Mouse (Mus musculus) stomach, embryonic 16.5 days (tissue): Measurements from ENCODE around the gene Cyp26a1. TPM values are rescaled to one million over a fixed set of nuclear protein-coding genes. Genes with fewer than 3 reads are reported as not detected.
A peak's percentile ranks its signal among the peaks of the same experiment; 100 is the strongest.

Experiments
- ATAC-seq: fragments of 200-750 bp; cut with Nextera tagmentation; 2 replicates; pipeline ENCODE4 v1.8.0; 2017; ENCODE audit warnings: moderate number of reproducible peaks, moderate TSS enrichment; ENCODE audit not compliant: insufficient read depth, low FRiP score
- H3K27ac ChIP-seq: fragments of 300-500 bp; sonication (generic); 2 replicates; pipeline ENCODE4 v1.5.1; 2014; ENCODE audit warnings: low read length
- H3K27me3 ChIP-seq: fragments of 300-500 bp; sonication (generic); 2 replicates; pipeline ENCODE4 v1.6.1; 2014; ENCODE audit warnings: low read length, control low read depth, mixed read lengths; ENCODE audit not compliant: control insufficient read depth, insufficient read depth
- H3K36me3 ChIP-seq: fragments of 300-500 bp; sonication (generic); 2 replicates; pipeline ENCODE4 v1.6.1; 2014; ENCODE audit warnings: low read length; ENCODE audit not compliant: control insufficient read depth, insufficient read depth
- H3K4me1 ChIP-seq: fragments of 300-500 bp; sonication (generic); 2 replicates; pipeline ENCODE4 v1.6.1; 2014; ENCODE audit warnings: low read length, control low read depth, mixed read lengths; ENCODE audit not compliant: control insufficient read depth, insufficient read depth
- H3K4me2 ChIP-seq: fragments of 300-500 bp; sonication (generic); 2 replicates; pipeline ENCODE4 v1.6.1; 2014; ENCODE audit warnings: low read depth, low read length, mixed read lengths
- H3K4me3 ChIP-seq: fragments of 300-500 bp; sonication (generic); replicated peaks from 2 replicates; pipeline ENCODE4 v1.5.1; 2014; ENCODE audit warnings: mild to moderate bottlenecking, low read length
- H3K9ac ChIP-seq: fragments of 300-500 bp; sonication (generic); 2 replicates; pipeline ENCODE4 v1.6.1; 2014; ENCODE audit warnings: low read length
- H3K9me3 ChIP-seq: fragments of 300-500 bp; sonication (generic); replicated peaks from 2 replicates; pipeline ENCODE4 v1.6.1; 2016; ENCODE audit warnings: low read length, control low read depth; ENCODE audit not compliant: control insufficient read depth
- WGBS: fragments of 180-500 bp; shearing (Covaris S2); extraction: QIAGEN DNeasy Blood & Tissue Kit; methylation state at CpG from one replicate; pipeline ENCODE4 v1.1.7; 2014; 5-methylcytosine and 5-hydroxymethylcytosine counted together
- polyA plus RNA-seq: library from polyadenylated mRNA; unstranded; fragments of >200 nt; fragmentation: Nextera tagmentation; extraction: Ambion mirVana; gene quantifications from 2 replicates; pipeline ENCODE4 v1.2.1, GENCODE M21; 2015

Gene Cyp26a1
- polyA plus RNA-seq, 1 experiment from 2014 or later: 5.7 TPM

GRCm38 (mm10) chr19:37673393-37673792 is 24.2 kb upstream of the Cyp26a1 start:
- ATAC-seq: no peak
- WGBS: 41% methylated on average over 12 of the region's 12 CpGs
- Histone ChIP-seq H3K4me1 (no peaks in the 10 kb centered on the region), H3K9me3 (no peaks in the 10 kb centered on the region), H3K4me2 (no peak overlapping the region), H3K27me3 (no peaks in the 10 kb centered on the region), H3K4me3 (no peak overlapping the region), H3K27ac (no peak overlapping the region), H3K9ac (no peak overlapping the region), H3K36me3 (no peaks in the 10 kb centered on the region)

- Histone ChIP-seq H3K27me3 (peaks cover 66% of the 10 kb centered on the region), H3K4me3 (no peak within 1 kb of the TSS), H3K27ac (no peak within 1 kb of the TSS), H3K4me2 (no peak within 1 kb of the TSS), H3K36me3 (no peaks in the 10 kb centered on the region), H3K9ac (no peak within 1 kb of the TSS), H3K4me1 (no peaks in the 10 kb centered on the region), H3K9me3 (no peaks in the 10 kb centered on the region)
- no peak for ATAC-seq
- 29% methylated on average over 6 of the region's 6 CpGs for WGBS
These were observed 12.3 kb upstream of the Cyp26a1 start, which contains the start of gene Cyp26c1 for GRCm38 (mm10) chr19:37685281-37685680. Cyp26c1 (plus strand) TSS chr19:37685581.

GRCm38 (mm10) chr19:37686347-37686746 is 11.3 kb upstream of the Cyp26a1 start:
- Histone ChIP-seq H3K27ac (no peak overlapping the region), H3K9me3 (no peaks in the 10 kb centered on the region), H3K4me1 (no peaks in the 10 kb centered on the region), H3K9ac (no peak overlapping the region), H3K27me3 (peaks cover 77% of the 10 kb centered on the region), H3K4me3 (no peak overlapping the region), H3K36me3 (no peaks in the 10 kb centered on the region), H3K4me2 (0 out of 2 replicates have a peak overlapping the region, but pooled peaks have one; percentile 21)
- ATAC-seq: no peak
- 14% methylated on average over 23 of the region's 23 CpGs for WGBS

- Histone ChIP-seq H3K9ac (no peak overlapping the region), H3K36me3 (no peaks in the 10 kb centered on the region), H3K4me1 (no peaks in the 10 kb centered on the region), H3K9me3 (no peaks in the 10 kb centered on the region), H3K4me3 (no peak overlapping the region), H3K27me3 (peaks cover 85% of the 10 kb centered on the region), H3K27ac (no peak overlapping the region), H3K4me2 (peak overlapping the region; percentile 21; the same call in 1 of the 2 replicates)
- WGBS: 10% methylated on average over 62 of the region's 62 CpGs
- ATAC-seq: 0 out of 2 replicates have a peak, but pooled peaks have one; percentile 25
These were observed 10.4 kb upstream of the Cyp26a1 start for GRCm38 (mm10) chr19:37686941-37687850.

- ATAC-seq: no peak
These were observed 8.1 kb upstream of the Cyp26a1 start for GRCm38 (mm10) chr19:37689478-37689877.

GRCm38 (mm10) chr19:37690716-37691115 is 6.9 kb upstream of the Cyp26a1 start:
- no peaks in the 10 kb centered on the region for H3K36me3 ChIP-seq
- H3K27me3 ChIP-seq: peaks cover 100% of the 10 kb centered on the region
- H3K9me3 ChIP-seq: no peaks in the 10 kb centered on the region
- no peak overlapping the region for H3K9ac ChIP-seq
- H3K4me3 ChIP-seq: no peak overlapping the region
- no peak overlapping the region for H3K4me2 ChIP-seq
- no peak overlapping the region for H3K27ac ChIP-seq
- ATAC-seq: 0 out of 2 replicates have a peak, but pooled peaks have one; percentile 18
- 5% methylated on average over 29 of the region's 29 CpGs for WGBS
- peaks cover 6% of the 10 kb centered on the region; the same call in 1 of the 2 replicates for H3K4me1 ChIP-seq

More at GRCm38 (mm10) chr19:37689478-37689877, 8.1 kb upstream of the Cyp26a1 start:
- Histone ChIP-seq H3K27me3 (peaks cover 100% of the 10 kb centered on the region), H3K36me3 (no peaks in the 10 kb centered on the region), H3K9me3 (no peaks in the 10 kb centered on the region), H3K4me1 (peaks cover 6% of the 10 kb centered on the region; the same call in 1 of the 2 replicates), H3K4me3 (no peak overlapping the region), H3K27ac (no peak overlapping the region), H3K9ac (no peak overlapping the region), H3K4me2 (no peak overlapping the region)
- WGBS: 43% methylated on average over 5 of the region's 5 CpGs

- Histone ChIP-seq H3K36me3 (no peaks in the 10 kb centered on the region), H3K4me3 (peak overlapping the region; percentile 47), H3K27ac (no peak overlapping the region), H3K4me1 (peaks cover 15% of the 10 kb centered on the region), H3K27me3 (peaks cover 100% of the 10 kb centered on the region), H3K9me3 (no peaks in the 10 kb centered on the region), H3K9ac (no peak overlapping the region), H3K4me2 (peak overlapping the region; percentile 66)
- 2% methylated on average over 40 of the region's 40 CpGs for WGBS
- ATAC-seq: no peak
These were observed 4.7 kb upstream of the Cyp26a1 start for GRCm38 (mm10) chr19:37692879-37693278.

- WGBS: 45% methylated on average over 13 of the region's 13 CpGs
- ATAC-seq: no peak
- peaks cover 15% of the 10 kb centered on the region for H3K4me1 ChIP-seq
These were observed 2.5 kb upstream of the Cyp26a1 start for GRCm38 (mm10) chr19:37695146-37695545.

More at GRCm38 (mm10) chr19:37695146-37695545, 2.5 kb upstream of the Cyp26a1 start:
- peaks cover 100% of the 10 kb centered on the region for H3K27me3 ChIP-seq
- H3K4me3 ChIP-seq: no peak overlapping the region
- H3K9me3 ChIP-seq: no peaks in the 10 kb centered on the region
- no peak overlapping the region for H3K27ac ChIP-seq
- H3K4me2 ChIP-seq: no peak overlapping the region
- H3K36me3 ChIP-seq: no peaks in the 10 kb centered on the region
- no peak overlapping the region for H3K9ac ChIP-seq
